Mouse (Mus musculus) left cerebral cortex, postnatal 4 days (tissue): ENCODE data around the gene Lamc3. TPM values are rescaled to one million over a fixed set of nuclear protein-coding genes. Genes with fewer than 3 reads are reported as not detected.
A peak's percentile ranks its signal among the peaks of the same experiment; 100 is the strongest.

Experiments
- DNase-seq: peaks from one replicate; pipeline ENCODE4 v3.0.0-alpha.2; 2022
- intact Hi-C: fragments of 180-260 bp; cut with DNase I; formaldehyde crosslinking; loops from one replicate; pipeline ENCODE4 v1.15.1; 2025
- total RNA-seq, 2 experiments: library from RNA; stranded (reverse); gene quantifications; 2 replicates each; pipeline ENCODE4 v1.2.3; 2021

Lamc3 gene
- total RNA-seq = 10 to 100 TPM; 11.8 to 12.7 TPM

DNA sequence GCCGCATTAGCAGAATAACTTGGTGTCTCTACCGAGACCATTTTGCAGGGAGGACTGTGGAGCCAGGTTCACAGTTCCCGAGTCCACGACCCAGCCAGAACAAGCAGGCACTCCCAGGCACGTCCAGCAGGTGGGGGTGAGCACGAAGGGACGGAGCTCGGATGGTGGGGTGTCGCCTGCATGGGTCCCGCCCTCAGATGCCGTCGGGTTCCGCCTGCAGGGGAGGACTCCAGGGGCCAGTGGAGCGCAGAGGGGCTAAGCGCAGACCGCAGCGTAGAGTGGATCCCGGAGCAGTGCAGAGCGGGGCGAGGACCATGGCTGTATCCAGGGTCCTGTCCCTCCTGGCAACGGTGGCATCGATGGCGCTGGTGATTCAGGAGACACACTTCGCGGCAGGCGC lies at the start of gene Lamc3:
TSS of gene Lamc3 (plus strand) at position 262 of the 400 bp plus-strand sequence.
- intact Hi-C loops = no loop called here
- peak; percentile 42 for DNase-seq

DNA sequence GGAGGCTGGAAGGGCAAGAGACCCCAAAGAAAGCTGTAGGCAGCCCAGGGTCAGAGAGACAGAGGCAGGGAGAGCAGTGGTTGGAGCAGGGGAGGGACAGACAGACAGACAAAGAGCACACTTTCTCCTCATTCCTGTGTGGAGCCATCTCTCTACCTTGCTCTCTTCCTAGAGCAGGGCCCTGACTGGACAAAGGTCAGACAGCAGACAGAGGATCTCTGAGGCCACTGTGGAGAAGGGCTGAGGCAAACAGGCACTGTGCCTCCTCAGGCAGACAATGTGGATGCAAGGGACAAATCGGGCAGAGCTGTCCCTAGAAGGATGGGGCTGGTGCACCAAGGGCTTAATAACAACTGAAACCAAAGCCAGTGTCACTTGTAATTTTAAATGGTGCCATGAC lies 48.2 kb upstream of the Lamc3 start:
- intact Hi-C loops = no loop called here

DNA sequence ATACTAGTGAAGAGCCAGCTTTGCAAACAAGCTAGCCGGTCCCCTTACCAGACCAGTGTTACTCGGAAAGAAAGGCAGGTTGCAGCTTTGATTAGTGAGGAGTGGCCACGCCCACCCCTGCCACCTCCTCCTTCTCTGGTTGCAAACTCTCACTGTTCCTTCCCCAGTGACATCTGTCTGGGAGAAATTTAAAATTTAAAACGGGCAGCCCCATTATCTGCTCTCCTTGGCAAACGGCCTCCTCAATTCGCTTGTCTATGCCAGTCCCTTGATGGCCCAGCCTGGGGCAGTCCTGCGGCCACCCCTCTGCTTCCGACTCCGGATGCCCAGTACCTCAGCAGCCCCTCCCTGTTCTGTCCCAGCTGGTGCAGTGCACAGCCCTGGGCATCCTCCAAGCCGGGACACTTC lies 42.4 kb upstream of the Lamc3 start:
- intact Hi-C loops = no loop called here
- DNase-seq = peak; percentile 49

More for the DNA sequence above, 48.2 kb upstream of the Lamc3 start:
- no peak for DNase-seq

DNA sequence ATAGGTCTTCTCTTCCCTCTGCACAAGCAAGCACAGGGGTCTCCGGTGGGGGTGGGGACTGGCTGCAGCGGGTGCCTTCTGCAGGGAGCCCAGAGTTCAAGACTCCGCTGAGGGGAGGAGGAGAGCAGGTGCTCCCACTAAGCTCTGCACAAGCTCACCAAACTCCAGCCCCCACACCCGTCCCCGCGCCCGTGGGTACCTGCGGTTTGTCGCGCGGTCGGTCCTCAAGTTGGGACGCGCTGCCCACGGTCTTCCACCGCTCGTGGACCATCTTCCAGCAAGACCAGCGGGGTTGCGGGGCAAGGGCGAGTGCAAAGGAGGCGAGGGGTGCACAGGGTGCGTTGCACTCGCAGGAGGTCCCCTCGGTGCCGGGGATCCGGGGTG lies 41.6 kb upstream of the Lamc3 start:
- no peak for DNase-seq
- intact Hi-C loops = no loop called here

DNA sequence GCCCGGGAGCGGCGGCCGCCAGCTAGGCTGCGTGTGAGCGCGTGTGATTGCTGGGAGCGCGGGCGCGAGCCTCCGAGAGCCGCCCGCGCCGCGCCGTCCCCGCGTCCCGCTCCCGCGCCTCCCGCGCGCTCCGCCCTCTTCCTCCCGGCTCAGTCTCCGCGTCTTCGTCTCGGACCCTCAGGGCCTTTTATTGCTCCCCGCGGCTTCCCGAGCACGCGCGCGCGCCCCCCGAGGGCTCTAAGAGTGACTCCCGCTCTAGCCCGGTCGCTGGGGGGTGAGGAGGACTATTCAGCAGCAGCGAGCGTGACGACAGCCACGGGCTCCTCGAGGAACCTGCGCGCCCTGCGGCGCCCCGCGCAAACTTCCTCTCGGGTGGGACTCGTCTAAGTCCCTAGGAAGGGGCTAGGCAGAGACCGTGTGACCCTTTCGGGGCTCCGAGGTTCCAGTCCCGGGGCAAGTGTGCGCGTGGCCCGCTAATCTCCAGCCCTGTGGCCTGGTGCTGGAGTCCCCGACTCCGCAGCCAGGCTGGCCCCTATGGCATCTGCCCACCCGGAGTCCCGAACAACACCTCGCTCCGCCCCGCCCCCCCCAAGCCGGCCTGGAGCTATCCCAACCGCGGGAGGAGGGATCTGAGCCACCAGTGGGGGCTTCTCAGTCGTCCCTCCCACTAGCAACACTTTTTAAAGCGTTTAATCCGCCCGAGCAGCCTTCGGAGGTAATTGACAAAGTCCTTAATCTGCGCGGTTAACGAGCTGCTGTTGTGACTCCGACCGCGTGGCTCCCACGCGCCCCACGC lies 41.0 kb upstream of the Lamc3 start, which contains the start of gene Fibcd1:
TSS of gene Fibcd1 (minus strand) at position 110 of the 796 bp plus-strand sequence.
- peak; percentile 35 for DNase-seq
- intact Hi-C loops = no loop called here

DNA sequence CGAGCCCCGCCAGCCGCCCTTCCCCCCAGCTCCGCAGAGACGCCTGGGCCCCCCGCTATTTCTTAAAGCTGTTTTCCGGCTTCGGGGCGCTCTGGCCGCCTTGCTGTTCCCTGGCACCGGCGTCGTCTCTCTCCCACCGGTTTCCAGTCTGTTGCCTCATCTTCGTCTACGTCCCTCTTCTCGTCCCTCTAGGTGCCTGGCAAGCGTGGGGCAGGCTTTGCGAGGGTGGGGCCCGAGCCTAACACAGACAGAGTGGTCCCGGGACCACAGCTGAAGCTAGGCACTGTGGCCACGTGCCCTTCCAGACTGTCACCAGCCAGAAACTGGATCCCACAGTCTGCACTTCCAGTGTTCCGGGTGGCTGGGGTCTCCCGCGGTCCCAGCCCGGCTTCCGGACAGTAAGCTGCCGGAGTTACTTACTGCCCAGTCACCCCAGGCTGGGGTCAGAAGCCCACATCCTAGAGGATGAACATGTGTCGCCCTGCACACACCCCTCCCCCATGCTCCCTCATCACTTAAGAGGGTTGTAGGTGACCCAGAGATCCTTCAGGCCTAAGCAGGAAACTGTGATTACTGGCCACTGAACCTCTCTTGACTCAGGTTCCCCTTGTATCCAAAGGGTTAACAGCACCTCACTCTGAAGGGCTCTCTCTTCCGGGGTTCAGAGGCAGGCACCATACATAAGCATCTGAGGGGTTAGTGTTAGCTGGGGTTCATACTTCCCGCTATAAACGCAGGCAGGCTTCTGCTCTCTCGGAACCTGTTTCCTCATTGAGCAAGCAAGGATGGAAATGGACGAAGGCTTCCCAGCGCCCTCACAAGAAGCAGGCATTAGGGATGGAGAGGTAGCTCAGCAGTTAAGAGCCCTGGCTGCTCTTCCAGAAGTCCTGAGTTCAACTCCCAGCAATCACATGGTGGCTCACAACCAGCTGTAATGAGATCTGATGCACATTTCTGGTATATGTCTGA lies 40.1 kb upstream of the Lamc3 start:
- intact Hi-C loops = no loop called here
- peak; percentile 52 for DNase-seq

DNA sequence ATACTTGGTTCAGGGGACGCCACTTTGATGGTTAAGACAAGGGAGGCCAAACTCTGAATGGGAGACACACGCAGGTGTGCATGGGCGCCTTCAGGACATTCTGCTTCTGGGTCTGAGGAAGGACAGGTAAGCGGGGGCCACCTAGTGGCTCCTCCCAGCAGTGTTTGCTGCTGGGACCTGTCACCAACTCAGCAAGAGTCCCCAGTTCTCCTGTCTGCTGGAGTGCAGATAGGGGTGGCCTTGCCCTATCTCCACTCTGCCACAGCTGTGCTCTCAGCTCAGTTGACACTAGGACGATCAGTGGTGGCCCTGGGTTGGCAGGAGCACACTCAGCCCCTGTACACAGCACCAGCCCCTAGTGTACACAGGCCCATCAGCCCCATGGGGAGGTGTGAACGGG lies 39.2 kb upstream of the Lamc3 start:
- peak; percentile 43 for DNase-seq
- intact Hi-C loops = no loop called here

DNA sequence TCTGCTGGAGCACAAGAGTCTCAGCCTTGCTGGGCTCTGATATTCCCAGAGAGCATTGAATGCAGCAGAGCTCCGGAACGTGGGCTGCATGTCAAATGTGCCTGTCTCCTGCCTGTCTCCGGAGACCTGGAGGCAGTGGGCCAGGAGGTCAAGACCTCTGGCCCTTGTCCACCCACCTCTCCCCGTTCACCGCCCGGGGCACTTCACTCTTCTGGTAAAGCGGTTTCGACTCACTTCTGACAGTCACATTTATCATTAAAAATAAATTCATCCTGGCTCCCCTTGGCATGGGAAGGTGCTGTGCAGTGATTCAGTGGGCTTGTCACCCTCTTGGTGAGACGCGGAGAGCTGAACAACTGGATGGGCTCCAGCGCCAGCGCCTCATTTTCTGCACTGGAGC lies 37.0 kb upstream of the Lamc3 start:
- no peak for DNase-seq
- intact Hi-C loops = no loop called here

DNA sequence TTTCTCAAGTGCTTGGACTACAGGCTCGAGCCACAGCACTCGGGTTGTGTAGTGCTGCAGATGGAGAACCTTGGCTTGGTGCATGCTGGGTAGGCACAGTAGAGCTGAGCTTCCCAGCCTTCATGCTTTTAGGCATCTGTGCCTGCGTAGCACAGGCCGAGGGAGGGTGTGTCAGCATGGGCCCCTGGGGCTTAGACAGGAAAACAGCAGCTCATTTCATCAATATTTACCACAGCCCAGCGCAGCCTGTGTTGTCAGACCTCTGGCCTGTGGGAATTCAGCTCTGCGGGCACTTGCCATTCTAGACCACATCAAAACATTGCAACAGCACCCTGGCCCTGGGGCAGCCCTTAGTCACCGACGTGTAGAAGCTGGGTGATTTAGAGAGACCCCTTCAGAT lies 31.1 kb upstream of the Lamc3 start:
- DNase-seq = no peak
- intact Hi-C loops = no loop called here

DNA sequence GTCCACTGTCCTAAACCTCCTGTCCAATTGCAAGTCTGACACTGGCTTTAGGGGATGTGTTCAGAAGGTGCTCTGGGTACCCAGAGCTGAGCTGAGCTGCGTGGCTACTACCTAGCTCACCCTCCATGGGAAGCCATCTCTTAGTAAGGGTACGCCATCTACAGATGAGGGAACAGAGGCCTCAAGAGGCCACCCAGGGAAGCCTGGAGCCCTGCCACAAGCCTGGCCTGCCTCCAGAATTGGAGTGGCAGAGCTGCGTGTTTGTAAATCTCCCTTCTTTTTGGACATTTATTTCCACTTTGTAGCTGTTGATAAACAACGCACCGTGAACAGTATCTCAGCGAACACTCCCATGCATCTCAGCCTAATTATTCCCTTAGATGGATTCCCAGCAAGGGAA lies 29.9 kb upstream of the Lamc3 start:
- intact Hi-C loops = no loop called here
- DNase-seq = peak; percentile 39

DNA sequence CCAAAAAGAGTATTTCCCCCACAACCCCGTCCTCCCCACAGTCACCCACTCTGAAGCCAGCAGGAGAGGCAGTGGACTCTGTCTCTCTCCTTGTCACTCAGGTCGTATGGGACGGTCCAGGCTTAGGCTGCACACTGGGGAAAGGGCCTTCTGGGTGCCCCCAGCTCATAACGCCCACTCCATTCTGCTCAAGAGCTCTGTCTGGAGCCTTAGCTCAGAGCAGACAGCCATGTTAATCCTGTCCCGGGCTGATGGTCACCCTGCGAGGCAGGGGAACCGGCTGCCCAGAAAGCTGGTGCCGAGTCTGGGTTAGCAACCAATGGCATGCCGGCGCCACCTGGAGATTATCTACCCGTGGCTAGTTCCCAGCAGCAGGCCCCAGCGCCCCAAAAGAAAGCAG lies 28.6 kb upstream of the Lamc3 start:
- intact Hi-C loops = no loop called here

DNA sequence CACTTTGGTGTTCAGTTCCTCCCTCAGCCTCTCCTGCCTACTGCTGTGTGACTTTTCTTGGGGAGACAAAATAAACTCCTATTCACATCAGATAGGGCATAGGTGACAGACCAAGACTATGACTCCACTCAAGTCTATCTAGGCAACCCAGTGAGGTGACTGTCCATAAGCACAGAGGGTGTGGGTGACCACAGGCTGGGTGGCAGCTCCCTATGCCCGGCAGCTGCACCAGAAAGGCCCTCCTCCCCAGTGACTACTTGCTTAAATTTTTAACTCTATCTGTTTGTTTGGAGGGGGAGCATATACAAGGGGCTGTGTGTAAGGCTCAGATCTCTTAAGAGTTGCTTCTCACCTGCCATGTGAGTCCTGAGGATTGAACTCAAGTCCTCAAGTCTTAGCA lies 24.2 kb upstream of the Lamc3 start:
- no peak for DNase-seq
- intact Hi-C loops = no loop called here

More for the DNA sequence above, 28.6 kb upstream of the Lamc3 start:
- DNase-seq = no peak

DNA sequence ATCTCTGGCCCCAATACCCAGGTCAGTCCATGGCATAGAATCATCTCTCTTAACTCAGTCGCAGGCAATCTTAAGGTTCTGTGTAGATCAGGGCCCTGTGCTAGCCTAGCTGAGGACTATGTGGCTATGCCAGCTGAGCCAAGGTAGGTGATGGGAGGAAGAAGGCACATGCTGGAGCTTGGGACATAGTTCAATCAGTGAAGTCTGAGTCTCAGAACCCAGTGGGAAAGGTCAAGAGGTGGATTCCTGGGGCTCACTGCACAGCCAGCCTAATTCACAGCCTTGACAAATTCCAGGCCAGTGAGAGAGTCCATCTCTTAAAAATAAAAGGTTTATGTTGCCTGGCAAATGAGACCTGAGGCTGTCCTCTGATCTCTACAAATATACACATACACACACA lies 23.3 kb upstream of the Lamc3 start:
- no peak for DNase-seq
- intact Hi-C loops = no loop called here

DNA sequence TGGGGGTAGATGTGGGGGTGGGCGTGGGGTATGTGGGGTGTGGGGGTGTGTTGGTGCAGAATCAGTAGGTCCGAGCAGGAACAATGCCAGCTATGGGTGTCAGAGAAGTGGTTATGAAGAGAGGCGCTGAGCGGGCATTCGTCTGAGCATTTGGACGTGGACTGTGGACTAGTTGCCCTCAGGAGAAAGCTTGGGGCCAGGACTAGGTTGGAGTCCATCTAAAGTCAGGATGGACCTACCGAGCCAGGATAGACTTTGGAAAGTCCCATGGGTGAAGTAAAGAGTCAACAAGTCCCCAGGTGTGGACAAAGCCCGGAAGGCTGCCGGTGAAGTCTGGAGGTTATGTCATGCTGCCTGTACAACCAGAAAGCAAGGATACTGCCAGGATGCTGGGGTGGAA lies 22.2 kb upstream of the Lamc3 start:
- intact Hi-C loops = no loop called here

DNA sequence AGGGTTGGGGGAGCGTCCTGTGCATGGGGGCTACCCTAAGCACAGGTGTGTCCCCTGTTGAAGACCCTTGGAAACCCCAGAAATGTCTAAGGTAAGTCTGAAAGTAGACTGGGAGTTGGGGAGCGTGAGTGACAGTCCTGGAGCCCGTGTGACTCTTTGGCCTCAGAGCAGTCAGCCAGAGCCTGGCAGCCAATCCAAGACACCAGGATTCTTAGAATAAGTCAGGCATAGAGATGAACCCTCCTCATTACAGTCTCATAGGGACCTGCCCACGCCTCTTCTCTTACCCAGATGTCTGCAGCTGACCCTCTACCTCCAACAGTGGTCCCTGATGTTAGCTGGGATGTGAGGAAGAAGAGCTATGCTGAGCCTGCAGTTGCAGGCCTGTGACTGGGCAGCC lies 21.8 kb upstream of the Lamc3 start:
- intact Hi-C loops = no loop called here
- no peak for DNase-seq

More for the DNA sequence above, 22.2 kb upstream of the Lamc3 start:
- no peak for DNase-seq

DNA sequence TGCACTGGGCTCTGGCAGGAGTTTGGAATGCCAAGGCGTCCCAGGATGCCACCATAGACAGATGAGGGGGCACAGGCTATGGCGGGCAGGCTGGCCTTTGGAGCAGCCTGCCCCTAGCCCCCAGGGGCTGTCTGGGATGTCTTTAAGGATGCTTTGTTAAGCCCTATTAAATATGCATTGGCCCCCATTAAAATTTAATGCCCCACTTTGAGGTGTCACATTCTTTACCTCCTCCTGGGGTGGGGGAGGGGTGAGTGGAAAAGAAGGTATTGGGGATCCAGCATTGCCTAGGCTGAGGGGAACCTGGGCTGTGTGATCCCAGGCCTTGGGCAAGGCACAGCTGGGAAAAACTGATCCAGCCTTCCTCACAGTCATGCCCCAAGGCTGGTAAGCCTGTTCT lies 21.3 kb upstream of the Lamc3 start:
- no peak for DNase-seq
- intact Hi-C loops = no loop called here

DNA sequence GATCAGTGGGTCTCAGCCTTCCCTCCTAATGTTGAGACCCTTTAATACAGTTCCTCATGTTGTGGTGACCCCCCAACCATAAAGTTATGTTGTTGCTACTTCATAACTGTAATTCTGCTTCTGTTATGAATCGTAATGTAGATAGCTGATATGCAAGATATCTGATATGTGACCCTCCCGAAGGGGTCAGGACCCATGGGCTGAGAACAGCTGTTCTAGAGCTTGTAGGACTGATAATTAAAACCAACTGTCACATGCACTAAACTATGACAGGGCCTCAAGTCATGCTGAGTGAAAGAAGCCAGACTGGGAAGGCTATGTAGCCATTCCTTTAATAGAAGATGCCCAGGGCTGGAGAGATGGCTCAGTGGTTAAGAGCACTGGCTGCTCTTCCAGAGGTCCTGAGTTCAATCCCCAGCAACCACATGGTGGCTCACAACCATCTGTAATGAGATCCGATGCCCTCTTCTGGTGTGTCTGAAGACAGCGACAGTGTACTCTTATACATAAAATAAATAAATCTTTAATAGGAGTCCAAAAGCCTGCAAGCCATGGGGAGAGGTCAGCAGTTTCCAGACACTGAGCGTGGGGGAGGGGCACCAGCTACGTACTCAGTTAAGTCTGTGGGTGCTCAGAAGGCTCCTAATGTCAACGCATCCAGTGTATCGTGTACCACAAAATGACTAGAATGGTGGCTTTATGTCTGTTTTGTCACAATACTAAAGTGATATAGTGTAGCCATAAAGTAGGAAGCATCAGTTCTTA lies 19.1 kb upstream of the Lamc3 start:
- no peak for DNase-seq
- intact Hi-C loops = no loop called here

DNA sequence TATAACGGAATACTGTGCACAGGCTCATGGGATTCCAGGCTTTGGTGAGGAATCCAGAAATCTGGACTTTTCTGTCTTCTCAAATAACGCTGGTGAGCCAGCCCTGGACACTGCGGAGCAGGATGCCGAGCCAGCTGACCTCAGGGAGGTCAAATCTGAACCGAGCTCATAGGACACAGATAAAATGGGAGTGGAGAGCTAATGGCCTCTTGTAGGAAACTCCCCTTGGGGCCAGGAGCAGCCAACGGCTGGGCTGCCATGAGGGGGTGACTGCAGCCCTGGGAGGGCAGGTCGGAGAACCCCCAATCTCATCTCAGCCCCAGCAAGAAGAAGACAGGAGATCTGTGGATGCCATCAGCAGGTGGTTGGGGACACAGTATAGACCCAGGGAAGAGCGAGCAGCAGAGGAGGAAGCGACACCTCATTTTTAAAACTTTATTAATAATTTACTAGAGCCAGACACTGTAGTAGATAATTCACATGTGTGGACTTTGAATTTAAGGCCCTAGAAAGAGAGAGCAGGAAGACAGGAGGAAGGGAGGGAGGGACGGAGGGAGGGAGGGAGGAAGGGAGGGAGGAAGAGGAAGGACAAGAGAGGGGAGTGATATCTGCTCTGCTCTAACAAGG lies 18.4 kb upstream of the Lamc3 start:
- no peak for DNase-seq
- intact Hi-C loops = no loop called here

DNA sequence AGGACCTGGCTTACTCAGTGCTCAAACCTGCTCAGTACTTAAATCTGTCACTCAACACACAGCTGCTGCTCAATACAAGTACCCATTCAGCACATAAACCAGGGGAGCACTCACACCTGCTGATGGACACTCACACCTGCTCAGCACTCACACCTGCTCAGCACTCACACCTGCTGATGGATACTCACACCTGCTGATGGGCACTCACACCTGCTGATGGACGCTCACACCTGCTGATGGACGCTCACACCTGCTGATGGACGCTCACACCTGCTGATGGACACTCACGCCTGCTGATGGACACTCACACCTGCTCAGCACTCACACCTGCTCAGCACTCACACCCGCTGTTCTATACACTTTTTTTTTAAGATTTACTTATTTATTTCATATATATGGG lies 17.4 kb upstream of the Lamc3 start:
- no peak for DNase-seq
- intact Hi-C loops = no loop called here

DNA sequence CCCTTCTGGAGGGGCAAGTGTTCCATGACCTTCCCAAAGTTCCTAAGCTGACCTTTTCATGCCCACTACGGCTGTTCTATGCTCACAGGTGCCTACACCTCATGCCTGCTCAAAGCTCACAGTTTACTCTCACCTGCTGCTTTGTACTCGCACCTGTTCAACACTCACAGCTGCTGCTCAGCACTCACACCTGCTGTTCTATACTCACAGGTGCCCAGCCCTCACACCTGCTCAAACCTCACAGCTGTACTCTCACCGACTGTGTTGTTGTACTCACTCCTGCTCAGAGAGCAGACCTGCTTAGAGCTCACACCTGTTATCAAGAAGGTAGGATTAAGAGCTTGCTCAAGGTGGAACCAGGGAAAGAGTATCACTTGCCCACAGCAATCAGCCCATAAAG lies 16.4 kb upstream of the Lamc3 start:
- no peak for DNase-seq
- intact Hi-C loops = no loop called here
